ENCODE assay signal across 14 mouse cellular contexts in genomic region chr6:98259016-98259415, GRCm38 (mm10).
DNase-seq lines count a peak whose midpoint lies in the region.
"Had no signal": no experiment of that assay in that cellular context is flagged by ENCODE, and none has a peak within 500 bp of the region (broad histone marks: within the 10 kb centered on the region; RNA-seq: fewer than 3 reads in every experiment).

No protein-coding gene starts in this region.

- intact Hi-C loops in left cerebral cortex, postnatal 4 days (cut with DNase I): no loop called here
- intact Hi-C loops in left cerebral cortex, postnatal 36 days (cut with DNase I): no loop called here

- DNase-seq in left cerebral cortex, adult 11 months (ENCODE audit: low spot score): peak; percentile 62
- no peak for DNase-seq in left cerebral cortex, postnatal 4 days
- DNase-seq in frontal cortex, postnatal 36 days (ENCODE audit: low spot score in 2 of 2): peak; percentile 43 to 86
- DNase-seq in left cerebral cortex, postnatal 36 days (ENCODE audit: low spot score in 2 of 2): peak; percentile 51 to 61
- peak; percentile 93 for DNase-seq in telencephalon, adult 2 months (ENCODE audit: low read depth, low spot score)
- no peak for DNase-seq in urinary bladder, postnatal 36 days (ENCODE audit: low spot score in 2 of 2)
- no peak for DNase-seq in layer of hippocampus, postnatal 14 days (ENCODE audit: low spot score in 2 of 2)
- DNase-seq: cerebellum, adult 18-20 months; cerebellum, postnatal 14 days; gastrocnemius, postnatal 25 days; heart, adult 18-20 months; kidney, adult 11 months; kidney, postnatal 36 days; liver, postnatal 0 days had no signal

Comparison
In these comparisons a context has a peak if more than half of its experiments do, and no peak if none do; other contexts are left out.
1. DNase-seq: peak in left cerebral cortex, adult 11 months (single experiment), frontal cortex, postnatal 36 days (2 of 2), left cerebral cortex, postnatal 36 days (2 of 2) and telencephalon, adult 2 months (single experiment); none in left cerebral cortex, postnatal 4 days (single experiment), urinary bladder, postnatal 36 days (0 of 2) and layer of hippocampus, postnatal 14 days (0 of 2).